In the genomic region with DNA sequence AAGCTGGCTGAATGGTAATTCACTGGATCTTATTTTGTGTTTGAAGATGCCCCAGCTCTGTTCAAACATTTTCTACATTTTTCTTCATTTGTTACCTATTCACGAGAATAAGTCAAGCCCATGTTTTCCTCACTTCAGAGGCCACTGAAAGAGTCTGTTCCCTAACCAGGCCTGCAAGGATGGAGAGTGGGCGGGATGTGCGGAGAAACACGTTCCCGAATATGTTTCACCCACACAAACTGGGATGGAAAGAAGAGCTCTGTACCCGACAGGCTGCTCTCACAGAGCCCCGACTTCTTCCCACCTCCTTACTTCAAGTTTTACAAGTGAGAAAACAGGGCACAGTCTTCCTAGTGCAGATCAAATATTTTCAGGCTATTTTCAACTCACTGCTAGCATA, we compare ENCODE assay signal across 19 mouse cellular contexts.
A peak's percentile ranks its signal among the peaks of the same experiment; 100 is the strongest.
DNase-seq lines count a peak whose midpoint lies in the region; ATAC-seq lines count a peak whose summit lies in the region.
"Had no signal": no experiment of that assay in that cellular context is flagged by ENCODE, and none has a peak within 500 bp of the region (broad histone marks: within the 10 kb centered on the region; RNA-seq: fewer than 3 reads in every experiment).

No protein-coding gene starts in this region.

- WGBS in embryonic facial prominence, embryonic 15.5 days, result 65% methylated on average over 7 of the region's 7 CpGs
- WGBS in embryonic facial prominence, embryonic 10.5 days, result 80% methylated on average over 7 of the region's 7 CpGs
- WGBS in hindbrain, embryonic 13.5 days, result 78% methylated on average over 7 of the region's 7 CpGs

- DNase-seq in embryonic facial prominence, embryonic 10.5 days (ENCODE audit: low spot score), result no peak
- DNase-seq in layer of hippocampus, adult 9-11 months, result peak; percentile 71
- peak; percentile 70 to 87 for DNase-seq in left cerebral cortex, postnatal 14 days (ENCODE audit: low spot score in 2 of 2)
- no peak for DNase-seq in heart, postnatal 14 days
- no peak for DNase-seq in urinary bladder, postnatal 36 days (ENCODE audit: low spot score in 2 of 2)
- DNase-seq: adrenal gland, postnatal 10 days; cerebellum, adult 9-11 months; kidney, postnatal 36 days; lung, embryonic 14.5 days had no signal

- H3K9ac ChIP-seq in embryonic facial prominence, embryonic 15.5 days, result no peak overlapping the region
- H3K9ac ChIP-seq in hindbrain, embryonic 13.5 days, result no peak overlapping the region
- H3K9ac ChIP-seq: heart, embryonic 15.5 days; hindbrain, embryonic 14.5 days; limb, embryonic 15.5 days; lung, embryonic 14.5 days; midbrain, embryonic 15.5 days had no signal

- H3K4me2 ChIP-seq in embryonic facial prominence, embryonic 15.5 days (replicated peaks), result no peak overlapping the region
- H3K4me2 ChIP-seq in hindbrain, embryonic 13.5 days, result no peak overlapping the region
- H3K4me2 ChIP-seq: heart, embryonic 15.5 days; hindbrain, embryonic 14.5 days; limb, embryonic 15.5 days; lung, embryonic 14.5 days; midbrain, embryonic 15.5 days had no signal

- H3K27me3 ChIP-seq in embryonic facial prominence, embryonic 15.5 days, result no peaks in the 10 kb centered on the region
- H3K27me3 ChIP-seq in embryonic facial prominence, embryonic 10.5 days (replicated peaks; ENCODE audit: low read depth, poor library complexity, severe bottlenecking), result no peaks in the 10 kb centered on the region
- 0 out of 2 replicates have a peak, but pooled peaks cover 4% of the 10 kb centered on the region for H3K27me3 ChIP-seq in hindbrain, embryonic 13.5 days
- H3K27me3 ChIP-seq: heart, embryonic 15.5 days; limb, embryonic 15.5 days; midbrain, embryonic 15.5 days had no signal

- ATAC-seq in embryonic facial prominence, embryonic 15.5 days (ENCODE audit: insufficient number of reproducible peaks, low FRiP score, low TSS enrichment, low read depth), result no peak
- no peak for ATAC-seq in hindbrain, embryonic 13.5 days (ENCODE audit: low FRiP score)
- ATAC-seq in inflammation-experienced regulatory T-cells, adult 6 months, result no peak
- ATAC-seq: forebrain, embryonic 16.5 days; intestine, postnatal 0 days; midbrain, embryonic 15.5 days had no signal

- H3K36me3 ChIP-seq in embryonic facial prominence, embryonic 15.5 days, result no peaks in the 10 kb centered on the region
- no peaks in the 10 kb centered on the region for H3K36me3 ChIP-seq in embryonic facial prominence, embryonic 10.5 days (replicated peaks)
- H3K36me3 ChIP-seq in hindbrain, embryonic 13.5 days, result no peaks in the 10 kb centered on the region
- H3K36me3 ChIP-seq: heart, embryonic 15.5 days; limb, embryonic 15.5 days; midbrain, embryonic 15.5 days had no signal

- H3K9me3 ChIP-seq in embryonic facial prominence, embryonic 15.5 days (replicated peaks), result no peaks in the 10 kb centered on the region
- no peaks in the 10 kb centered on the region for H3K9me3 ChIP-seq in embryonic facial prominence, embryonic 10.5 days
- no peaks in the 10 kb centered on the region for H3K9me3 ChIP-seq in hindbrain, embryonic 13.5 days
- H3K9me3 ChIP-seq: heart, embryonic 15.5 days; limb, embryonic 15.5 days; midbrain, embryonic 15.5 days had no signal

- H3K27ac ChIP-seq in embryonic facial prominence, embryonic 15.5 days (replicated peaks), result peak overlapping the region; percentile 28; the same call in 1 of the 2 replicates
- H3K27ac ChIP-seq in embryonic facial prominence, embryonic 10.5 days (replicated peaks), result no peak overlapping the region
- no peak overlapping the region for H3K27ac ChIP-seq in hindbrain, embryonic 13.5 days
- H3K27ac ChIP-seq: heart, embryonic 15.5 days; hindbrain, embryonic 14.5 days; limb, embryonic 15.5 days; midbrain, embryonic 15.5 days had no signal

- intact Hi-C loops in left cerebral cortex, postnatal 14 days (cut with DNase I), result no loop called here
- intact Hi-C loops in heart, postnatal 14 days (cut with DNase I), result no loop called here

- no peaks in the 10 kb centered on the region for H3K4me1 ChIP-seq in embryonic facial prominence, embryonic 15.5 days
- H3K4me1 ChIP-seq in embryonic facial prominence, embryonic 10.5 days, result no peaks in the 10 kb centered on the region
- H3K4me1 ChIP-seq in hindbrain, embryonic 13.5 days (replicated peaks), result no peaks in the 10 kb centered on the region
- H3K4me1 ChIP-seq: heart, embryonic 15.5 days; limb, embryonic 15.5 days; midbrain, embryonic 15.5 days had no signal

- no peak overlapping the region for H3K4me3 ChIP-seq in embryonic facial prominence, embryonic 15.5 days (replicated peaks)
- no peak overlapping the region for H3K4me3 ChIP-seq in embryonic facial prominence, embryonic 10.5 days
- H3K4me3 ChIP-seq in hindbrain, embryonic 13.5 days, result no peak overlapping the region
- H3K4me3 ChIP-seq: erythroblast, embryonic 14.5 days; heart, embryonic 15.5 days; limb, embryonic 15.5 days; midbrain, embryonic 15.5 days had no signal

Comparison
In these comparisons a context has a peak if more than half of its experiments do, and no peak if none do; other contexts are left out.
1. DNase-seq: peak in layer of hippocampus, adult 9-11 months (single experiment) and left cerebral cortex, postnatal 14 days (2 of 2); none in embryonic facial prominence, embryonic 10.5 days (single experiment), heart, postnatal 14 days (0 of 2) and urinary bladder, postnatal 36 days (0 of 2).